Mouse (Mus musculus): Measurements from ENCODE around the gene Gm17018. TPM values are rescaled to one million over a fixed set of nuclear protein-coding genes. Genes with fewer than 3 reads are reported as not detected.

Gm17018 gene
- total and polyA plus RNA-seq, 2 experiments, result 3.0 to 6.0 TPM

GRCm38 (mm10) chr19:45578976-45579375, 18.6 kb downstream of the Gm17018 start:
- no peaks in the 10 kb centered on the region for H3K27me3 ChIP-seq (ENCODE audit: control insufficient read depth, insufficient read depth, low read length)
- TF ChIP-seq POLR2A (IDR thresholded peaks at IDR 0.05; ENCODE audit: extremely low read depth, insufficient read depth, low read length) (no peak), CTCF (IDR thresholded peaks at IDR 0.05; ENCODE audit: low read depth, low read length) (no peak)
- no peaks in the 10 kb centered on the region; the same call in 1 of the 2 replicates for H3K4me1 ChIP-seq (ENCODE audit: control insufficient read depth, insufficient read depth, low read length)
- H3K36me3 ChIP-seq (ENCODE audit: control insufficient read depth, insufficient read depth, low read length), result no peaks in the 10 kb centered on the region
- no peak for DNase-seq (ENCODE audit: extremely low read depth, low read depth, low spot score)
- no peaks in the 10 kb centered on the region for H3K79me2 ChIP-seq (ENCODE audit: control insufficient read depth, insufficient read depth, low read length)
- no peak overlapping the region for H3K4me3 ChIP-seq (ENCODE audit: insufficient read depth, low read depth, low read length)
- WGBS, result 91% methylated on average over 12 of the region's 12 CpGs
- H3K27ac ChIP-seq (replicated peaks; ENCODE audit: insufficient read depth, low read depth, low read length), result no peak overlapping the region
- no peak overlapping the region for H3K9ac ChIP-seq (ENCODE audit: low read depth, low read length)

GRCm38 (mm10) chr19:45579416-45579815, 19.0 kb downstream of the Gm17018 start:
- no peaks in the 10 kb centered on the region; the same call in 1 of the 2 replicates for H3K4me1 ChIP-seq (ENCODE audit: control insufficient read depth, insufficient read depth, low read length)
- H3K27me3 ChIP-seq (ENCODE audit: control insufficient read depth, insufficient read depth, low read length), result no peaks in the 10 kb centered on the region
- no peak overlapping the region for H3K9ac ChIP-seq (ENCODE audit: low read depth, low read length)
- no peaks in the 10 kb centered on the region for H3K36me3 ChIP-seq (ENCODE audit: control insufficient read depth, insufficient read depth, low read length)
- 92% methylated on average over 7 of the region's 7 CpGs for WGBS
- H3K4me3 ChIP-seq (ENCODE audit: insufficient read depth, low read depth, low read length), result no peak overlapping the region
- H3K27ac ChIP-seq (replicated peaks; ENCODE audit: insufficient read depth, low read depth, low read length), result no peak overlapping the region
- no peak for TF ChIP-seq POLR2A (IDR thresholded peaks at IDR 0.05; ENCODE audit: extremely low read depth, insufficient read depth, low read length)
- TF ChIP-seq CTCF (IDR thresholded peaks at IDR 0.05; ENCODE audit: low read depth, low read length), result no peak
- DNase-seq (ENCODE audit: extremely low read depth, low read depth, low spot score), result no peak
- H3K79me2 ChIP-seq (ENCODE audit: control insufficient read depth, insufficient read depth, low read length), result no peaks in the 10 kb centered on the region

GRCm38 (mm10) chr19:45580235-45580634, 19.8 kb downstream of the Gm17018 start:
- Histone ChIP-seq H3K27ac (replicated peaks; ENCODE audit: insufficient read depth, low read depth, low read length) (no peak overlapping the region), H3K79me2 (ENCODE audit: control insufficient read depth, insufficient read depth, low read length) (no peaks in the 10 kb centered on the region), H3K9ac (ENCODE audit: low read depth, low read length) (no peak overlapping the region), H3K36me3 (ENCODE audit: control insufficient read depth, insufficient read depth, low read length) (no peaks in the 10 kb centered on the region), H3K27me3 (ENCODE audit: control insufficient read depth, insufficient read depth, low read length) (no peaks in the 10 kb centered on the region), H3K4me3 (ENCODE audit: insufficient read depth, low read depth, low read length) (no peak overlapping the region), H3K4me1 (ENCODE audit: control insufficient read depth, insufficient read depth, low read length) (no peaks in the 10 kb centered on the region)
- DNase-seq (ENCODE audit: extremely low read depth, low read depth, low spot score), result no peak
- 90% methylated on average over 12 of the region's 12 CpGs for WGBS
- TF ChIP-seq CTCF (IDR thresholded peaks at IDR 0.05; ENCODE audit: low read depth, low read length) (no peak), POLR2A (IDR thresholded peaks at IDR 0.05; ENCODE audit: extremely low read depth, insufficient read depth, low read length) (no peak)

- H3K79me2 ChIP-seq (ENCODE audit: control insufficient read depth, insufficient read depth, low read length), result no peaks in the 10 kb centered on the region
- TF ChIP-seq CTCF (IDR thresholded peaks at IDR 0.05; ENCODE audit: low read depth, low read length) (peak; percentile 78), POLR2A (IDR thresholded peaks at IDR 0.05; ENCODE audit: extremely low read depth, insufficient read depth, low read length) (no peak)
- H3K36me3 ChIP-seq (ENCODE audit: control insufficient read depth, insufficient read depth, low read length), result no peaks in the 10 kb centered on the region
- no peaks in the 10 kb centered on the region for H3K27me3 ChIP-seq (ENCODE audit: control insufficient read depth, insufficient read depth, low read length)
- no peak overlapping the region for H3K9ac ChIP-seq (ENCODE audit: low read depth, low read length)
- WGBS, result 65% methylated on average over 3 of the region's 3 CpGs
- H3K4me3 ChIP-seq (ENCODE audit: insufficient read depth, low read depth, low read length), result no peak overlapping the region
- no peaks in the 10 kb centered on the region for H3K4me1 ChIP-seq (ENCODE audit: control insufficient read depth, insufficient read depth, low read length)
- no peak for DNase-seq (ENCODE audit: extremely low read depth, low read depth, low spot score)
- no peak overlapping the region for H3K27ac ChIP-seq (replicated peaks; ENCODE audit: insufficient read depth, low read depth, low read length)
Observed at GRCm38 (mm10) chr19:45581257-45581656, 20.8 kb downstream of the Gm17018 start.

GRCm38 (mm10) chr19:45582161-45582560, 21.7 kb downstream of the Gm17018 start:
- Histone ChIP-seq H3K4me3 (ENCODE audit: insufficient read depth, low read depth, low read length) (no peak overlapping the region), H3K9ac (ENCODE audit: low read depth, low read length) (no peak overlapping the region), H3K79me2 (ENCODE audit: control insufficient read depth, insufficient read depth, low read length) (no peaks in the 10 kb centered on the region), H3K4me1 (ENCODE audit: control insufficient read depth, insufficient read depth, low read length) (no peaks in the 10 kb centered on the region), H3K27ac (replicated peaks; ENCODE audit: insufficient read depth, low read depth, low read length) (no peak overlapping the region), H3K36me3 (ENCODE audit: control insufficient read depth, insufficient read depth, low read length) (no peaks in the 10 kb centered on the region), H3K27me3 (ENCODE audit: control insufficient read depth, insufficient read depth, low read length) (no peaks in the 10 kb centered on the region)
- no peak for DNase-seq (ENCODE audit: extremely low read depth, low read depth, low spot score)
- TF ChIP-seq CTCF (IDR thresholded peaks at IDR 0.05; ENCODE audit: low read depth, low read length) (no peak), POLR2A (IDR thresholded peaks at IDR 0.05; ENCODE audit: extremely low read depth, insufficient read depth, low read length) (no peak)
- WGBS, result 78% methylated on average over 8 of the region's 8 CpGs

- no peaks in the 10 kb centered on the region for H3K27me3 ChIP-seq (ENCODE audit: control insufficient read depth, insufficient read depth, low read length)
- TF ChIP-seq POLR2A (IDR thresholded peaks at IDR 0.05; ENCODE audit: extremely low read depth, insufficient read depth, low read length), result no peak
- TF ChIP-seq CTCF (IDR thresholded peaks at IDR 0.05; ENCODE audit: low read depth, low read length), result no peak
- no peaks in the 10 kb centered on the region for H3K36me3 ChIP-seq (ENCODE audit: control insufficient read depth, insufficient read depth, low read length)
- WGBS, result 91% methylated on average over 6 of the region's 6 CpGs
- no peaks in the 10 kb centered on the region for H3K4me1 ChIP-seq (ENCODE audit: control insufficient read depth, insufficient read depth, low read length)
- H3K79me2 ChIP-seq (ENCODE audit: control insufficient read depth, insufficient read depth, low read length), result no peaks in the 10 kb centered on the region
- no peak overlapping the region for H3K27ac ChIP-seq (replicated peaks; ENCODE audit: insufficient read depth, low read depth, low read length)
- no peak for DNase-seq (ENCODE audit: extremely low read depth, low read depth, low spot score)
- no peak overlapping the region for H3K4me3 ChIP-seq (ENCODE audit: insufficient read depth, low read depth, low read length)
- H3K9ac ChIP-seq (ENCODE audit: low read depth, low read length), result no peak overlapping the region
Observed at GRCm38 (mm10) chr19:45583136-45583535, 22.7 kb downstream of the Gm17018 start.

Measured in liver, adult 2 months (tissue).